Mouse (Mus musculus) lung, adult 2 months (tissue): ENCODE measurements around the gene Mtif3.
"Not testable (repeated sequence)": the region's sequence is repeated elsewhere in the genome, so short reads cannot be mapped to it uniquely, and the experiment has no call there.

Experiments
- CTCF ChIP-seq: fragments of 200-500 bp; IDR thresholded peaks from 2 replicates; pipeline ENCODE4 v1.5.1; 2011; ENCODE audit warnings: mild to moderate bottlenecking, low read length, control low read depth; ENCODE audit not compliant: insufficient read depth
- POLR2A ChIP-seq: fragments of 200-500 bp; IDR thresholded peaks from 2 replicates; pipeline ENCODE4 v1.6.1; 2011; ENCODE audit warnings: low read depth, mild to moderate bottlenecking, control low read depth, low read length, borderline replicate concordance; ENCODE audit errors: extremely low read depth

DNA sequence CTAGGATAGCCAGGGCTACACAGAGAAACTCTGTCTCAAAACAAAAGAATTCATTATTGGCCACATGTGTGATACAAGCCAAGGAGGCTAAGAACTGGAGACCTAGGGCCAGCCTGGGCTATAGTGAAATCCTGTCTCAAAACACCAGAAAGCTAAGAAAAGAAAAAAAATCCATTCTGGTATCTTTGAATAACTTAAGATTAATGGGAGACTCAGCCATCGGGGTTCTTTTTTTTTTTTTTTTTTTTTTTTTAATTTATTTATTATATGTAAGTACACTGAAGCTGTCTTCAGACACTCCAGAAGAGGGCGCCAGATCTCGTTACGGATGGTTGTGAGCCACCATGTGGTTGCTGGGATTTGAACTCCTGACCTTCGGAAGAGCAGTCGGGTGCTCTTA lies 46.2 kb downstream of the Mtif3 start:
- not testable (repeated sequence) for TF ChIP-seq CTCF, POLR2A
